Mouse (Mus musculus): ENCODE data around the gene Trim47. TPM values are rescaled to one million over a fixed set of nuclear protein-coding genes. Genes with fewer than 3 reads are reported as not detected.
A peak's percentile ranks its signal among the peaks of the same experiment; 100 is the strongest.

The Trim47 gene
- polyA plus RNA-seq, 1 experiment from 2014 or later: 4.3 TPM

GRCm38 (mm10) chr11:116075539-116076265 lies 51.3 kb downstream of the Trim47 start:
- Histone ChIP-seq H3K4me3 (peak overlapping the region; percentile 49; the same call in 1 of the 2 replicates), H3K9me3 (no peaks in the 10 kb centered on the region), H3K36me3 (peaks cover 22% of the 10 kb centered on the region), H3K27me3 (ENCODE audit: insufficient read depth, poor library complexity, severe bottlenecking) (no peaks in the 10 kb centered on the region; the same call in 1 of the 2 replicates), H3K4me1 (replicated peaks) (peaks cover 70% of the 10 kb centered on the region), H3K27ac (peak overlapping the region; percentile 88)
- 56% methylated on average over 20 of the region's 20 CpGs for WGBS
- no peak for DNase-seq (ENCODE audit: low spot score)

DNA sequence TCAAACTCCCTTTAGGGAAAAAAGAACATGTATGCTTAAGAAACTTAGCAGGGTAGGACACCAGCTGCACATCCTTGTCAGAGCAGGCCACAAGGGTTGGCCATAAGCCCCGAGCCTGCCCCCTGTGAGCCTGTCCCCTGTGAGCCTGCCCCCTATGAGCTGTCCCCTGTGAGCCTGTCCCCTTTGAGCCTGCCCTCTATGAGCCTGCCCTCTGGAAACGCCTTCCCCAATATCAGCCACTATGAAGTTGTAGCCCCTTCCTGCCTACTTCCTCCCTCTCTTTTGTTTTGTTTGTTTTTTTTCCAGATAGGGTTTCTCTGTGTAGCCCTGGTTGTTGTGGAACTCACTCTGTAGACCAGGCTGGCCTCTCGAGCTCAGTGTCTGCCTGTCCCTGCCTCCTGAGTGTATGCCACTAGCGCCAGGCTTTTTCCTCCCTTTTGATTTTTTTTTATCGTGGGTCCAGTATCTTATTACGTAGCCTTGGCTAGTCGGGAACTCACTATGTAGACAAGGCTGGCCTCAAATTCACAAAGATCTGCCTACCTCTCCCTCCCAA lies 52.5 kb downstream of the Trim47 start:
- no peaks in the 10 kb centered on the region; the same call in 1 of the 2 replicates for H3K27me3 ChIP-seq (ENCODE audit: insufficient read depth, poor library complexity, severe bottlenecking)
- H3K36me3 ChIP-seq: peaks cover 10% of the 10 kb centered on the region
- DNase-seq (ENCODE audit: low spot score): no peak
- WGBS: 64% methylated on average over 7 of the region's 7 CpGs
- no peak overlapping the region for H3K4me3 ChIP-seq
- H3K27ac ChIP-seq: no peak overlapping the region
- H3K9me3 ChIP-seq: no peaks in the 10 kb centered on the region
- H3K4me1 ChIP-seq (replicated peaks): peaks cover 58% of the 10 kb centered on the region

DNA sequence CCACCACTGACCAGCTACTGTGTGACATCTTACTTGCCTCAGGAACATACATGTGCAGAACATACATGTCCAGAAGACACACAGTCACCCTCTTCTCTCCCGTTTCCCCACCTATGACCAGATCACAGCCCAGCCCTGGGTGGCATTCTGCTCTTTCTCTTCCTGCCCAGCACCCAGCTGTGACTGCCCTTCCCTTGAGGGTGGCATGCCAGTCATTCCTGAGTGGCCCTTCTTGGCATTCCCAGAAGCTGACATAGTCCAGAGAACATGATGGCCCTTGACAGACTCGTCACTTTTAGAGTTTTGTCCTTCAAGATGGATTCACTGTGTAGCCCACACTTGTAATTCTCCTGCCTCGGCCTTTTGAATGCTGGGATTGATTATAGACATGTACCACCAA lies 54.4 kb downstream of the Trim47 start:
- Histone ChIP-seq H3K36me3 (no peaks in the 10 kb centered on the region), H3K4me3 (no peak overlapping the region), H3K27me3 (ENCODE audit: insufficient read depth, poor library complexity, severe bottlenecking) (no peaks in the 10 kb centered on the region; the same call in 1 of the 2 replicates), H3K9me3 (no peaks in the 10 kb centered on the region), H3K4me1 (replicated peaks) (peaks cover 39% of the 10 kb centered on the region), H3K27ac (no peak overlapping the region)
- no peak for DNase-seq (ENCODE audit: low spot score)
- 88% methylated on average over 3 of the region's 3 CpGs for WGBS

GRCm38 (mm10) chr11:116071510-116071909 lies 55.5 kb downstream of the Trim47 start:
- H3K36me3 ChIP-seq: no peaks in the 10 kb centered on the region
- H3K9me3 ChIP-seq: no peaks in the 10 kb centered on the region
- DNase-seq (ENCODE audit: low spot score): no peak
- H3K4me3 ChIP-seq: no peak overlapping the region
- H3K27me3 ChIP-seq (ENCODE audit: insufficient read depth, poor library complexity, severe bottlenecking): no peaks in the 10 kb centered on the region; the same call in 1 of the 2 replicates
- no peak overlapping the region for H3K27ac ChIP-seq
- 69% methylated on average over 5 of the region's 5 CpGs for WGBS
- H3K4me1 ChIP-seq (replicated peaks): peaks cover 28% of the 10 kb centered on the region

- H3K4me3 ChIP-seq: no peak overlapping the region
- no peak for DNase-seq (ENCODE audit: low spot score)
- peaks cover 15% of the 10 kb centered on the region for H3K4me1 ChIP-seq (replicated peaks)
- H3K9me3 ChIP-seq: no peaks in the 10 kb centered on the region
- no peak overlapping the region for H3K27ac ChIP-seq
- H3K27me3 ChIP-seq (ENCODE audit: insufficient read depth, poor library complexity, severe bottlenecking): no peaks in the 10 kb centered on the region
- WGBS: 87% methylated on average over 12 of the region's 12 CpGs
- H3K36me3 ChIP-seq: peaks cover 32% of the 10 kb centered on the region
Observed at GRCm38 (mm10) chr11:116065345-116065744, 61.7 kb downstream of the Trim47 start.

GRCm38 (mm10) chr11:116064187-116064867 lies 62.7 kb downstream of the Trim47 start:
- H3K36me3 ChIP-seq: peaks cover 42% of the 10 kb centered on the region
- H3K4me3 ChIP-seq: no peak overlapping the region
- 63% methylated on average over 23 of the region's 23 CpGs for WGBS
- no peak overlapping the region for H3K27ac ChIP-seq
- H3K9me3 ChIP-seq: no peaks in the 10 kb centered on the region
- no peaks in the 10 kb centered on the region for H3K27me3 ChIP-seq (ENCODE audit: insufficient read depth, poor library complexity, severe bottlenecking)
- no peak for DNase-seq (ENCODE audit: low spot score)
- peaks cover 15% of the 10 kb centered on the region for H3K4me1 ChIP-seq (replicated peaks)

- Histone ChIP-seq H3K4me1 (replicated peaks) (peaks cover 15% of the 10 kb centered on the region), H3K27me3 (ENCODE audit: insufficient read depth, poor library complexity, severe bottlenecking) (no peaks in the 10 kb centered on the region), H3K36me3 (peaks cover 49% of the 10 kb centered on the region), H3K9me3 (no peaks in the 10 kb centered on the region), H3K27ac (0 out of 2 replicates have a peak overlapping the region, but pooled peaks have one; percentile 10), H3K4me3 (no peak overlapping the region)
- DNase-seq (ENCODE audit: low spot score): no peak
- 71% methylated on average over 13 of the region's 13 CpGs for WGBS
Observed at GRCm38 (mm10) chr11:116063562-116063961, 63.4 kb downstream of the Trim47 start.

- H3K4me3 ChIP-seq: no peak overlapping the region
- no peaks in the 10 kb centered on the region for H3K27me3 ChIP-seq (ENCODE audit: insufficient read depth, poor library complexity, severe bottlenecking)
- 63% methylated on average over 8 of the region's 8 CpGs for WGBS
- no peaks in the 10 kb centered on the region for H3K9me3 ChIP-seq
- peaks cover 15% of the 10 kb centered on the region for H3K4me1 ChIP-seq (replicated peaks)
- peaks cover 60% of the 10 kb centered on the region for H3K36me3 ChIP-seq
- H3K27ac ChIP-seq: 0 out of 2 replicates have a peak overlapping the region, but pooled peaks have one; percentile 24
- no peak for DNase-seq (ENCODE audit: low spot score)
Observed at GRCm38 (mm10) chr11:116062521-116062920, 64.5 kb downstream of the Trim47 start.

DNA sequence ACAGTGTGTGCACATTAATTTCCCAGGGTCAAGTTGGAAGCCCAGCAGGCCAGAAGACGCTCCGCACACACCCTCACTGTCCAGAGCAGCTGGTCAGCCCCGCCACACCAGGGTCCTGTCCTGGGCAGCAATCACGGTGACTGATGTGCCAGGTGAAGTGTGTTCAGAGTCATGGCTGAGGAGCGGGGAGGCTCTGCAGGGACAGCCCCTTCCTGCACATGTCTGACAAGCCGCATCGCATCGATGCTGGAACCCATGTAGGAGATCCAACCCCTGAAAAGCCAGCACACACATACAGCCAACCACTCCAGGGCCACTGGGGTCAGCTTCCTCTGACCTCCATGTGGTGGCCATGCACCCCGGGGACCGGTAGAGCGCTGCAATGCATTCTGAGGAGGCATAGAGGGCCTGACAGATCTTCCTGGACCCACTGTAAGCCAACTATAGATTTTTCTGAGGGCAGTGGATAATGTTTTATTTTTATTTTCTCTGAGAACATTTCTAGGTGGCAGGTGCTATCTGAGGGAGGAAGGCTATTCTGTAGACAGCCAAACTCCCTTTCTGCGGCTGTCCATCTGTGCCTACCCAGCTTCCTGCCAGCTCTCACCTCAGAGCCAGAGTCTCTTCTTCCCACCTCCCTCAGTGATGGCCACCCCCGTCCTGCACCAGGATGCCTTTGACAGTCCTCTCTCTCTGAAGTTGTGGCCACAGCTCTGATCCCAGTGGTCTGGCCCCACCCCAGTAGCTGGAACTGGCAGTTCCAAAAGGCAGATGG lies 65.2 kb downstream of the Trim47 start:
- 86% methylated on average over 13 of the region's 13 CpGs for WGBS
- peaks cover 67% of the 10 kb centered on the region for H3K36me3 ChIP-seq
- peaks cover 15% of the 10 kb centered on the region for H3K4me1 ChIP-seq (replicated peaks)
- no peak for DNase-seq (ENCODE audit: low spot score)
- H3K27ac ChIP-seq: 0 out of 2 replicates have a peak overlapping the region, but pooled peaks have one; percentile 47
- no peak overlapping the region for H3K4me3 ChIP-seq
- H3K9me3 ChIP-seq: no peaks in the 10 kb centered on the region
- no peaks in the 10 kb centered on the region for H3K27me3 ChIP-seq (ENCODE audit: insufficient read depth, poor library complexity, severe bottlenecking)

GRCm38 (mm10) chr11:116060596-116060995 lies 66.4 kb downstream of the Trim47 start:
- H3K36me3 ChIP-seq: peaks cover 79% of the 10 kb centered on the region
- DNase-seq (ENCODE audit: low spot score): no peak
- H3K4me3 ChIP-seq: no peak overlapping the region
- peaks cover 15% of the 10 kb centered on the region for H3K4me1 ChIP-seq (replicated peaks)
- no peak overlapping the region for H3K27ac ChIP-seq
- H3K27me3 ChIP-seq (ENCODE audit: insufficient read depth, poor library complexity, severe bottlenecking): no peaks in the 10 kb centered on the region
- H3K9me3 ChIP-seq: no peaks in the 10 kb centered on the region
- WGBS: 93% methylated on average over 9 of the region's 9 CpGs

GRCm38 (mm10) chr11:116059691-116060025 lies 67.4 kb downstream of the Trim47 start:
- Histone ChIP-seq H3K27ac (no peak overlapping the region), H3K9me3 (no peaks in the 10 kb centered on the region), H3K4me1 (replicated peaks) (peaks cover 15% of the 10 kb centered on the region), H3K4me3 (no peak overlapping the region), H3K27me3 (ENCODE audit: insufficient read depth, poor library complexity, severe bottlenecking) (no peaks in the 10 kb centered on the region), H3K36me3 (peaks cover 88% of the 10 kb centered on the region)
- WGBS: 96% methylated on average over 11 of the region's 11 CpGs
- no peak for DNase-seq (ENCODE audit: low spot score)

DNA sequence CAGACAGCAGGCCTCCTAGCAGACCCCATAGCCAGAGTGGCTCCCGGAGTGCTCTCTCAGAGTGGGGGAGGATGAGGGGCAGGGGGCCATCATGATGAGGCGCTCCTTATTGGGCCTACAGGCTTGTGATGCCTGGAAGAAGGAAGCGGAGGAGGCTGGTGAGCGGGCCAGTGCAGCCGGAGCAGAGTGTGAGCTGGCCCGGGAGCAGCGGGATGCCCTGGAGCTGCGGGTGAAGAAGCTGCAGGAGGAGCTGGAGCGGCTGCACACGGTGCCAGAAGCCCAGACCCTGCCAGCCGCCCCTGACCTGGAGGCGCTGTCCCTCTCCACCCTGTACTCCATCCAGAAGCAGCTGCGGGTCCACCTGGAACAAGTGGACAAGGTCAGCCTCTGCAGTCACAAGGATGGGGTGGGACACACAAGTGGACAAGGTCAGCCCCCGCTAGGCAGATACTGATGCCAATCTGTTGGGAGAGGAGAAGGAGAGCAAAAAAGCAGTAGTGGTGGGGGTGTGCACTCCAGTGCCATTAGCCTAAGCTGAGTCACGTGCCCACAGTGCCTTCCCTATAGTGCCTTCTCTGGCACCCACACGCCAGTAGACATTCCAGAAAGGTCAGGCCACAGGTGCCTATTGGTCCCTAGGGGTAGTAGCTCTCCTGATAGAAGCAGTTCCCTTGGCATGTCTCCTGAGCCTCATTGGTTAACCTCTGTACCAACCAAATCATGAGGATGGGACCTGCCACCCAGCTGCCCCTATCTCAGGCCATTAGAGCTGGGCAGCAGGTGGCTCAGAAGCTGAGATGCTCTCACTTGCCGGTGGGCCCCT lies 67.9 kb downstream of the Trim47 start:
- Histone ChIP-seq H3K9me3 (no peaks in the 10 kb centered on the region), H3K36me3 (peaks cover 94% of the 10 kb centered on the region), H3K27me3 (ENCODE audit: insufficient read depth, poor library complexity, severe bottlenecking) (no peaks in the 10 kb centered on the region), H3K27ac (0 out of 2 replicates have a peak overlapping the region, but pooled peaks have one; percentile 14), H3K4me3 (no peak overlapping the region), H3K4me1 (replicated peaks) (peaks cover 15% of the 10 kb centered on the region)
- 95% methylated on average over 17 of the region's 17 CpGs for WGBS
- no peak for DNase-seq (ENCODE audit: low spot score)

Data from hindbrain, embryonic 10.5 days (tissue).